Mouse (Mus musculus) embryonic fibroblast, embryonic 13.5 days (primary cell): ENCODE measurements around the gene 1700012B09Rik.

Experiments
- CTCF ChIP-seq: IDR thresholded peaks from 2 replicates; pipeline ENCODE4 v1.5.1; 2011; ENCODE audit warnings: mild to moderate bottlenecking, control low read depth, low read length, moderate library complexity, borderline replicate concordance; ENCODE audit not compliant: insufficient read depth
- POLR2A ChIP-seq: IDR thresholded peaks from 2 replicates; pipeline ENCODE4 v1.6.1; 2011; ENCODE audit warnings: low read depth, mild to moderate bottlenecking, control low read depth, low read length, moderate library complexity

- TF ChIP-seq CTCF: no peak
- no peak for TF ChIP-seq POLR2A
Observed at GRCm38 (mm10) chr9:14772074-14772473, 1.2 kb upstream of the 1700012B09Rik start.
